10 mouse cellular contexts compared by ENCODE assay signal in genomic region chr1:136661939-136662563, GRCm38 (mm10). TPM values are rescaled to one million over a fixed set of nuclear protein-coding genes. Genes with fewer than 3 reads are reported as not detected.
DNase-seq lines count a peak whose midpoint lies in the region; ATAC-seq and TF ChIP-seq lines count a peak whose summit lies in the region.
"Had no signal": no experiment of that assay in that cellular context is flagged by ENCODE, and none has a peak within 500 bp of the region (broad histone marks: within the 10 kb centered on the region; RNA-seq: fewer than 3 reads in every experiment).

No protein-coding gene starts in this region.

- H3K9me3 ChIP-seq in heart, embryonic 12.5 days (replicated peaks), result no peaks in the 10 kb centered on the region
- H3K9me3 ChIP-seq in hindbrain, embryonic 13.5 days, result no peaks in the 10 kb centered on the region
- no peaks in the 10 kb centered on the region for H3K9me3 ChIP-seq in midbrain, embryonic 12.5 days

- H3K4me1 ChIP-seq in heart, embryonic 12.5 days (replicated peaks), result peaks cover 18% of the 10 kb centered on the region
- peaks cover 12% of the 10 kb centered on the region for H3K4me1 ChIP-seq in hindbrain, embryonic 13.5 days (replicated peaks)
- peaks cover 14% of the 10 kb centered on the region for H3K4me1 ChIP-seq in midbrain, embryonic 12.5 days

- H3K9ac ChIP-seq in heart, embryonic 12.5 days, result no peak overlapping the region
- no peak overlapping the region; the same call in 1 of the 2 replicates for H3K9ac ChIP-seq in hindbrain, embryonic 13.5 days
- no peak overlapping the region for H3K9ac ChIP-seq in midbrain, embryonic 12.5 days (replicated peaks)

- H3K4me3 ChIP-seq in heart, embryonic 12.5 days, result no peak overlapping the region
- no peak overlapping the region for H3K4me3 ChIP-seq in hindbrain, embryonic 13.5 days
- no peak overlapping the region for H3K4me3 ChIP-seq in midbrain, embryonic 12.5 days
- H3K4me3 ChIP-seq in gastrocnemius, adult 2 months, result no peak overlapping the region

- peak overlapping the region; percentile 61 for H3K27ac ChIP-seq in heart, embryonic 12.5 days (ENCODE audit: poor library complexity, severe bottlenecking)
- H3K27ac ChIP-seq in hindbrain, embryonic 13.5 days, result no peak overlapping the region
- H3K27ac ChIP-seq in midbrain, embryonic 12.5 days (replicated peaks), result no peak overlapping the region
- no peak overlapping the region for H3K27ac ChIP-seq in gastrocnemius, adult 2 months
- H3K27ac ChIP-seq: macrophage had no signal

- DNase-seq in heart, postnatal 36 days, result no peak
- peak; percentile 67 for DNase-seq in Muller cell, postnatal 12 days (ENCODE audit: inconsistent ontology term)
- no peak for DNase-seq in gastrocnemius, postnatal 25 days
- no peak for DNase-seq in adrenal gland, postnatal 14 days
- no peak for DNase-seq in gastrocnemius, adult 2 months
- DNase-seq: adrenal gland, adult 2 months had no signal

- H3K4me2 ChIP-seq in heart, embryonic 12.5 days, result peak overlapping the region; percentile 23
- peak overlapping the region; percentile 27; the same call in 1 of the 2 replicates for H3K4me2 ChIP-seq in hindbrain, embryonic 13.5 days
- H3K4me2 ChIP-seq in midbrain, embryonic 12.5 days (replicated peaks), result peak overlapping the region; percentile 34

- no peak for ATAC-seq in heart, embryonic 12.5 days (ENCODE audit: insufficient number of reproducible peaks, low FRiP score)
- no peak for ATAC-seq in hindbrain, embryonic 13.5 days (ENCODE audit: low FRiP score)
- ATAC-seq in midbrain, embryonic 12.5 days (ENCODE audit: low FRiP score, low read depth), result no peak

- H3K36me3 ChIP-seq in heart, embryonic 12.5 days, result no peaks in the 10 kb centered on the region
- no peaks in the 10 kb centered on the region for H3K36me3 ChIP-seq in hindbrain, embryonic 13.5 days
- no peaks in the 10 kb centered on the region for H3K36me3 ChIP-seq in midbrain, embryonic 12.5 days

- WGBS in heart, embryonic 12.5 days, result 24% methylated on average over 10 of the region's 10 CpGs
- WGBS in hindbrain, embryonic 13.5 days, result 15% methylated on average over 10 of the region's 10 CpGs
- 20% methylated on average over 10 of the region's 10 CpGs for WGBS in midbrain, embryonic 12.5 days

- H3K27me3 ChIP-seq in heart, embryonic 12.5 days (replicated peaks), result no peaks in the 10 kb centered on the region
- H3K27me3 ChIP-seq in hindbrain, embryonic 13.5 days, result no peaks in the 10 kb centered on the region
- peaks cover 11% of the 10 kb centered on the region; the same call in 1 of the 2 replicates for H3K27me3 ChIP-seq in midbrain, embryonic 12.5 days

- TF ChIP-seq CTCF in gastrocnemius, adult 2 months (IDR thresholded peaks at IDR 0.05), result no peak

- intact Hi-C loops in heart, postnatal 36 days (cut with DNase I), result no loop called here
- intact Hi-C loops in gastrocnemius, adult 2 months (cut with DNase I), result no loop called here

RNA-seq across cellular contexts. Expression of gene Zfp281, which starts 37.4 kb away (rescaled TPM):
- polyA plus RNA-seq in heart, embryonic 12.5 days (2016; fragmentation: Nextera tagmentation; extraction: Ambion mirVana), result 18.2 and 19.2 TPM in 2 replicates
- total RNA-seq in heart, postnatal 36 days (2021), result 10 to 100 TPM; 10.1 to 11.4 TPM
- polyA plus RNA-seq in hindbrain, embryonic 13.5 days (2015; fragmentation: Nextera tagmentation; extraction: Ambion mirVana), result 25.0 and 25.6 TPM in 2 replicates
- 33.9 and 36.5 TPM in 2 replicates for polyA plus RNA-seq in midbrain, embryonic 12.5 days (2016; fragmentation: Nextera tagmentation; extraction: Ambion mirVana)
- total RNA-seq in gastrocnemius, postnatal 25 days (2021), result 10 to 100 TPM in 1 of 2 experiments, 1 to 10 TPM in 1; 8.3 to 10.2 TPM
- total RNA-seq in adrenal gland, postnatal 14 days (2021), result 16.3 and 16.9 TPM in 2 replicates
- 10 to 100 TPM; 10.1 to 15.0 TPM for total RNA-seq in gastrocnemius, adult 2 months (2021)
